Mouse (Mus musculus): ENCODE results near the gene Pacs1.

GRCm38 (mm10) chr19:5113783-5114182, 159.1 kb downstream of the Pacs1 start:
- no peak for TF ChIP-seq CTCF (IDR thresholded peaks at IDR 0.05)
- no peak for TF ChIP-seq EP300 (IDR thresholded peaks at IDR 0.05)

Data from lung, postnatal 0 days (tissue).